Mouse (Mus musculus): ENCODE measurements at regions not wholly inside any gene's neighbourhood (a gene's known extent, or its start where the extent isn't known, plus 50 kb on each side); places are given as distances from the start of the nearest gene placed in this dataset.
A peak's percentile ranks its signal among the peaks of the same experiment; 100 is the strongest.

GRCm38 (mm10) chr3:17201773-17202172 lies 746.4 kb upstream of the Cypt12 start:
- DNase-seq, result no peak

- DNase-seq, result peak; percentile 67
These were observed 734.2 kb upstream of the Cypt12 start for GRCm38 (mm10) chr3:17214031-17214430.

GRCm38 (mm10) chr3:17216825-17217224 lies 731.4 kb upstream of the Cypt12 start:
- no peak for DNase-seq

GRCm38 (mm10) chr3:17238407-17238806 lies 709.8 kb upstream of the Cypt12 start:
- no peak for DNase-seq

- no peak for DNase-seq
These were observed 689.8 kb upstream of the Cypt12 start for GRCm38 (mm10) chr3:17258397-17258796.

GRCm38 (mm10) chr3:17259093-17259492 lies 689.1 kb upstream of the Cypt12 start:
- DNase-seq, result no peak

- DNase-seq, result no peak
These were observed 667.0 kb upstream of the Cypt12 start for GRCm38 (mm10) chr3:17281231-17281630.

GRCm38 (mm10) chr3:17282881-17283280 lies 665.3 kb upstream of the Cypt12 start:
- no peak for DNase-seq

GRCm38 (mm10) chr3:17317523-17317922 lies 630.7 kb upstream of the Cypt12 start:
- DNase-seq, result no peak

- no peak for DNase-seq
These were observed 629.8 kb upstream of the Cypt12 start for GRCm38 (mm10) chr3:17318450-17318849.

- no peak for DNase-seq
These were observed 629.0 kb upstream of the Cypt12 start for GRCm38 (mm10) chr3:17319213-17319612.

- DNase-seq, result no peak
These were observed 628.3 kb upstream of the Cypt12 start for GRCm38 (mm10) chr3:17319931-17320330.

GRCm38 (mm10) chr3:17322266-17322665 lies 625.9 kb upstream of the Cypt12 start:
- DNase-seq, result no peak

GRCm38 (mm10) chr3:17324816-17325215 lies 623.4 kb upstream of the Cypt12 start:
- DNase-seq, result no peak

- DNase-seq, result no peak
These were observed 622.4 kb upstream of the Cypt12 start for GRCm38 (mm10) chr3:17325821-17326220.

- DNase-seq, result no peak
These were observed 621.9 kb upstream of the Cypt12 start for GRCm38 (mm10) chr3:17326292-17326691.

- DNase-seq, result no peak
These were observed 621.4 kb upstream of the Cypt12 start for GRCm38 (mm10) chr3:17326774-17327173.

GRCm38 (mm10) chr3:17327706-17328105 lies 620.5 kb upstream of the Cypt12 start:
- DNase-seq, result no peak

- no peak for DNase-seq
These were observed 618.8 kb upstream of the Cypt12 start for GRCm38 (mm10) chr3:17329411-17329810.

GRCm38 (mm10) chr3:17330429-17331373 lies 617.5 kb upstream of the Cypt12 start:
- DNase-seq, result no peak

- no peak for DNase-seq
These were observed 588.0 kb upstream of the Cypt12 start for GRCm38 (mm10) chr3:17360253-17360652.
